Mouse (Mus musculus) neutrophil, adult 5-6 weeks (primary cell): Measurements from ENCODE around the gene Babam2. TPM values are rescaled to one million over a fixed set of nuclear protein-coding genes. Genes with fewer than 3 reads are reported as not detected.

ENCODE experiments used
- ATAC-seq: fragments of 151-379, 151-347 bp; 2 replicates; pipeline ENCODE4 v1.8.0; 2017; ENCODE audit warnings: mild to moderate bottlenecking, moderate TSS enrichment; ENCODE audit not compliant: insufficient number of reproducible peaks, poor library complexity, low FRiP score, severe bottlenecking; ENCODE audit errors: extremely low read depth
- total RNA-seq: library from RNA; stranded (forward); fragments of 200-1000 nt; gene quantifications from 2 replicates; pipeline ENCODE4 v1.2.3, GENCODE M21; 2017

Gene Babam2
- total RNA-seq, 1 experiment from 2014 or later = 51.3 TPM

GRCm38 (mm10) chr5:31706826-31707225 is 9.3 kb downstream of the Babam2 start:
- no peak for ATAC-seq

GRCm38 (mm10) chr5:31709389-31709788 is 11.9 kb downstream of the Babam2 start:
- peak; percentile 33; the same call in 1 of the 2 replicates for ATAC-seq

GRCm38 (mm10) chr5:31713280-31713711 is 15.8 kb downstream of the Babam2 start:
- no peak for ATAC-seq

- ATAC-seq = peak; percentile 13; the same call in 1 of the 2 replicates
These were observed 16.4 kb downstream of the Babam2 start for GRCm38 (mm10) chr5:31713841-31714264.

DNA sequence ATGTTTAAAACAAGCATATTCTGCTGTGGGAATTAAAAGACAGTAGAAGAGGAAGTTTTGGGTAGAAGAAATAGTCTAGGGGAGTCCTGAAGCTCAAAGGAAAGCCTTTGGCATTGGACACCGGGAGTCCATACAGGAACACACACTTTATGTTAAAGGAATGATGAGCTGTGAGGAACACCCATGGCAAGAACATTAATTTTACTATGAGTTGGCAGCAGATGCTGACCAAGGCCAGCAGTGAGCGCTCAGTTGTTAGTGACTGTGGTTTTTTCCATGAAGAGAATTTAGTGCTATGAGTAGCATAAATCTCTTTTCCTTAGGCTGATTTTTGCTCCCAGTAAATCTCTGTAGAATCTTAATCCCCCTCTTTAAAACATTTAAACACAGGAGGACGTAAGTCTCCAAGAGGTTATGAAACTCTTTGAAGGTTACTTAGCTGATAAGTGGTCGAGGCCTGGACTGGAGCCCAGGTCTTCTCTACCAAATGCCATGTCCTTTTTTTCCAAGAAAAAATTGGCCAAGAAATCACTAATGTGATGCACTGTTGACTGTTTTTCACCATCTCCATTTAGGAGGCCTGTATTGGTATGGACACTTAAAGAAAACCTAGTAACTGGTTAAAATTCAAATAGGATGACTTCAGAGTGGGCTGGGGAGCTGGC is 18.1 kb downstream of the Babam2 start:
- no peak for ATAC-seq

DNA sequence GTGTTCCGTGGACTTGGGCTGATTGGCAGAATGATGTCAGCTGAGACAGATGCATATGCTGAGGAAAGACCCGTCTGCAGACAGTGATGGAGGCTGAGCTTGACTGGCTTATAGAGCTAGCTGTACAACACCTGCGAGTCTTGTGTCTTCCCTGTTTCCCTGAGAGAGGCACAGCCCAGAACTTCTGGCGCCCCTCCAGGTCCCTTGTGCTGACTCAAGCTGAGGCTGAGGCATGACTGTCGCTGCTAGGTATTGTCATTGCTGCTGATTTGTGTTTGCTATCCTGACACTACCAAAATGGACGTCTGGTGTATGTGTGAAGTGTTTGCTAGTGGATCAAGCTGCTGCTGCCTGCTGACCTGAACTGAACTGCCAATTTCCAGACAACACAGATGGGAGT is 27.0 kb downstream of the Babam2 start:
- no peak for ATAC-seq

DNA sequence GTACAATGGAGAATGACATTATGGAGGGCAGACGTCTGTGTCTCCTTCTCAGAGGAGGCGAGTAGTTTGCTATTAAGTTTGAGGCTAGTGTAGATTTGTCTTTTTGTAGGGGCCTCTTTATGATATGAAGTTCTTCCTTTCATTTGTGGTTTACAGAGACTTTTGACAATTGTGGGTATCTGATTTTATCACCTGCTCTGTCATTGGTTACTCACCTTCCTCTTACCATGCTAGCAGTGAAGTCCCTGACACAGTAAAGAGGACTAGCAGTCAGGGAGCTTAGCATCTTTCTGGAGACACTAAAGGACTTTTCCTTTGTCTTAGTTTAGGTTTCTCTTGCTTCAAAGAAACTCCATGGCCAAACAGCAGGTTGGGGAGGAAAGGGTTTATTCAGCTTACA is 28.4 kb downstream of the Babam2 start:
- ATAC-seq = no peak

- peak; percentile 70; the same call in 1 of the 2 replicates for ATAC-seq
These were observed 30.0 kb downstream of the Babam2 start for GRCm38 (mm10) chr5:31727456-31727855.

- ATAC-seq = no peak
These were observed 35.3 kb downstream of the Babam2 start for GRCm38 (mm10) chr5:31732644-31733338.

GRCm38 (mm10) chr5:31741931-31742330 is 44.4 kb downstream of the Babam2 start:
- no peak for ATAC-seq

DNA sequence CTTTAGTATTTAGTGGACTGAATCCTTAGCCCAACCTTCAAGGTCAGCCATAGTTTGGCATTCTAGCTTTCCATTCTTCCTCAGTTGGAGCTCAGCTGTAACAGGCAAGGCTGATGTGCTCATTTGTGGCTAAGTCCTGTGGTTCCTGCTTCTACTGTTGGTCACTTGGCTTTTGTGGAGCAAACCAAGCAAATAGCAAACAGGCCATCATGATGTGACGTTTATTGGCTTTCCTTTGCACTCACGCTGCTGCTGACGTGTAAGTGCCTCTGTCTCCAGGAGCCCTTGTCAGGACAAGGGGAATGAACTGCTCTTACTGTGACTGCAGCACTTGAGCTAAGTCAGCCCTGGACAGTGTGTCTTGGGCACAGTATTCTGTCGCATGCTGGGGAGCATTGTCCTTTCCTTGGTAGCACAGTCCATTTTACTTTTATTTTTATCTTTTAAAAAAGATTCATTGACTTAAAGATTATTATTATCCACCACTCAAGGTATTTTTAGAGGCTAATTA is 45.1 kb downstream of the Babam2 start:
- ATAC-seq = no peak

DNA sequence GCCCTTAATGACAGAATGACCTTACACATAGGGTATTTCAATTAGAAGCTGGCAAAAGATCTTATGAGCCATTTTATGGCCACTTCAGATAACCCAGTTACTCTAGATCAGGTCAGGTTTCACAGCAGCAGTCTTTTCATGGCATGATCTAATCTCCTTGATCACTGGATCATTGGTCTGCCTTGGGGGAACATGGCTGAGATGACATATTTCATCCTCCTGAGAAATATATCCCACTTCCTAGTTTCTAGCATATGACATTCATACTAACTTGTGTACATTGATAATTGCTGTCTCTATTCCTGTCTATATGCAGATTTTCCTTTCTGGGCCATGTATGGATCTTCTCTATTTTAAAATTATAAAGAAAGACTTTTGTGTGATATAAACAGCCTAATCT is 51.9 kb downstream of the Babam2 start:
- ATAC-seq = no peak

GRCm38 (mm10) chr5:31750231-31750925 is 52.9 kb downstream of the Babam2 start:
- no peak for ATAC-seq

GRCm38 (mm10) chr5:31750955-31751354 is 53.5 kb downstream of the Babam2 start:
- ATAC-seq = no peak

DNA sequence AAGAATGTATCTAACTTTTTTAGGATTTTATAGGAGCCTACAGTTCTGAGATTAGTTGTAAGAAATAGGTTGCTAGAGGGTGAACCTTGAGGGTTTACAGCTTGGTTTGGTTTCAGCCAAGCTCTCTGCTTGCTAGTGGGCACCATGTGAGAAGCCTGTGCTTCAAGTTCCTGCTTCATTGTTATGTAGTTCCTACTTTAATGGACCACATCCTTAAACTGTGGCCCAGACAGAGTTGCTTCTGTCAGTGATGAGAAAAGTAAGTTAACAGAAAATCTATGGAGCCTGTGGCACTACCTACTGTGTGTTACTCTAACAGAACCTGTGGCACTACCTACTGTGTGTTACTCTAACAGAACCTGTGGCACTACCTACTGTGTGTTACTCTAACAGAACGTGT is 57.1 kb downstream of the Babam2 start:
- ATAC-seq = no peak

DNA sequence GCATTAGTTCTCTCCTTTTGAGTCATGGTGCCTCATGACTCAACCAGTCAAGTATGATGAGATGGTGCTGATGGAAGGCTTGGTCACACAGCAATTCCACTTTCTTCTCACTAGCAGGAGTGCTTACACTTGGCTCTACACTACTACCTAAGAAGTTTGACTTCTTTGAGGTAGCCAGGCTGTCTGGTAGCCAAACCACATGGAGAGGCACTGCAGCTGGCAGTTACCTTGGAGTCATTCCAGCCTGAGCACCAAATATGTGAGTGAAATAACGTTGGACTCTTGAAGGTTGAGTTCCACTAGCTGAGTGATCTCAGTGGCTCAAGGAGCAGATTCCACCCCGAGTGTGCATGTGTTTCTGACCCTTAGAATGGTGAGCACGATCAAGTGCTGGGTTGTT is 57.8 kb downstream of the Babam2 start:
- ATAC-seq = no peak

GRCm38 (mm10) chr5:31758310-31759091 is 61.0 kb downstream of the Babam2 start:
- ATAC-seq = no peak

DNA sequence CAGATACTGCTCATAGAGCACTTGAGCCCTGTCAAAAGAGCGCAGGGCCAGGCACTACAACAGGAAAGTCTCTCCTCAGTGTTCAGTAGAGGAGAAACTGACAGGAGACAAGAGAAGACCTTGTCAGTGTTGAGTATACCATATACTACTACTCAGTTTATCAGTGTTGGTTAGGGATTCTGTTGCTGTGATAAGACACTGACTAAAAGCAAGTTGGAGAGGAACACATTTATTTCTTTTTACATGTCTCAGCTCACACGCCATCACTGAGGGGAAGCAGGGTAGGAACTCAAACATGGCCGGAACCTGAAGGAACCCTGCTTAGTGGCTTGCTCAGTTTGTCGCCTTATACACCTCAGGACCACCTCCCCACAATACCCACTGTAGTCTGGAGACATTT is 64.4 kb downstream of the Babam2 start:
- no peak for ATAC-seq

DNA sequence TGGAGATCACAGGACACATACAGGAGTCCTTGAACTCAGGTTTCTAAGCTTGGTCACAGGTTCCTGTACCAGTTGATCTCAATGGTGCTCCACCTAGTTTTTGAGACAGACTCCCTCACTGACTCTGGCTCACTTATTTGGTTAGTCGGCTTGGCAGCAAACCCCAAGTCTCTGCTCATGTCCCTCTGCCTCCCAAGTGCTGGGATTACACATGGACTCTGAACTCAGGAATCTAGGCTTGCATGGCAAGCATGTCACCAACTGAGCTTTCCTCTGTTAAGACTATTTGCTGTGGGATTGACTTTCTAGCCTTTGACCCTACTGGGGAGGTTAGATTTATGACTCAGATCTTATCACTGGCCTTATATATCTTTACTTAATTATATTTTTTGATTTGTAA is 65.3 kb downstream of the Babam2 start:
- ATAC-seq = no peak
